Mouse (Mus musculus) embryonic facial prominence, embryonic 14.5 days (tissue): Measurements from ENCODE around the gene Astn2. TPM values are rescaled to one million over a fixed set of nuclear protein-coding genes. Genes with fewer than 3 reads are reported as not detected.
A peak's percentile ranks its signal among the peaks of the same experiment; 100 is the strongest.

Experiments
- ATAC-seq: fragments of 200-750 bp; cut with Nextera tagmentation; 2 replicates; pipeline ENCODE4 v1.8.0; 2017; ENCODE audit warnings: low read depth, moderate number of reproducible peaks, moderate TSS enrichment
- DNase-seq: peaks from one replicate; pipeline ENCODE4 v3.0.0-alpha.2; 2015; ENCODE audit warnings: low spot score
- H3K27ac ChIP-seq: fragments of 300-500 bp; sonication (generic); replicated peaks from 2 replicates; pipeline ENCODE4 v1.5.1; 2014; ENCODE audit warnings: low read depth, mild to moderate bottlenecking, low read length, moderate library complexity
- H3K27me3 ChIP-seq: fragments of 300-500 bp; sonication (generic); replicated peaks from 2 replicates; pipeline ENCODE4 v1.6.1; 2014; ENCODE audit warnings: low read length; ENCODE audit not compliant: control insufficient read depth, insufficient read depth
- H3K36me3 ChIP-seq: fragments of 300-500 bp; sonication (generic); 2 replicates; pipeline ENCODE4 v1.6.1; 2014; ENCODE audit warnings: low read length, mixed read lengths; ENCODE audit not compliant: control insufficient read depth, insufficient read depth
- H3K4me1 ChIP-seq: fragments of 300-500 bp; sonication (generic); 2 replicates; pipeline ENCODE4 v1.6.1; 2014; ENCODE audit warnings: antibody characterized with exemption, low read length; ENCODE audit not compliant: control insufficient read depth, insufficient read depth
- H3K4me2 ChIP-seq: fragments of 300-500 bp; sonication (generic); 2 replicates; pipeline ENCODE4 v1.6.1; 2014; ENCODE audit warnings: low read depth, mild to moderate bottlenecking, low read length, moderate library complexity, mixed read lengths
- H3K4me3 ChIP-seq: fragments of 300-500 bp; sonication (generic); 2 replicates; pipeline ENCODE4 v1.5.1; 2014; ENCODE audit warnings: low read depth, mild to moderate bottlenecking, low read length
- H3K9ac ChIP-seq: fragments of 300-500 bp; sonication (generic); 2 replicates; pipeline ENCODE4 v1.6.1; 2014; ENCODE audit warnings: low read depth, mild to moderate bottlenecking, low read length, moderate library complexity, mixed read lengths
- H3K9me3 ChIP-seq: fragments of 300-500 bp; sonication (generic); 2 replicates; pipeline ENCODE4 v1.6.1; 2016; ENCODE audit warnings: low read length; ENCODE audit not compliant: control insufficient read depth
- WGBS: fragments of 180-500 bp; shearing (Covaris S2); extraction: QIAGEN DNeasy Blood & Tissue Kit; methylation state at CpG from one replicate; pipeline ENCODE4 v1.1.7; 2014; 5-methylcytosine and 5-hydroxymethylcytosine counted together
- polyA plus RNA-seq: library from polyadenylated mRNA; unstranded; fragments of >200 nt; fragmentation: Nextera tagmentation; extraction: Ambion mirVana; gene quantifications from 2 replicates; pipeline ENCODE4 v1.2.1, GENCODE M21; 2014

Astn2 gene
- polyA plus RNA-seq, 1 experiment from 2014 or later, result 1.0 TPM

DNA sequence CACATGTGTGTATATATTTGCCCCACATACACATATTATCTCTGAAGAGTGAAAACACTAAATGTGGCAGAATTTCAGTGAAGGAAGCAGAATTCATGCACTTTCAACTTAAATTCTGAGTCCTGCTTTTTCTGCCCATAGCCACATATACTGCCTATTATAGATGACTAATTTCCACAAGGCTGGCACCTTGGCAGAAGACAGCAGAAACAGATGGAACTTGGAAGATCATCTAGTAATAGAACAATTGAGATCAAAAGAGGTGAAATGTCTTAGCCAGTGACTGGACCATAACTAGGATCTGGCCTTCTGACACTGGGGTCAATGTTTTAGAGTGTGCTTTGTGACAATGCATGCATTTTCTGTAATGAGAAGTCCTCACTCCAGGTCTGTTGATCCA is 119.4 kb downstream of the Astn2 start:
- ATAC-seq, result no peak
- no peak for DNase-seq
- Histone ChIP-seq H3K4me2 (no peak overlapping the region), H3K27ac (no peak overlapping the region), H3K9ac (no peak overlapping the region), H3K4me1 (no peaks in the 10 kb centered on the region), H3K4me3 (no peak overlapping the region), H3K9me3 (no peaks in the 10 kb centered on the region), H3K36me3 (no peaks in the 10 kb centered on the region), H3K27me3 (no peaks in the 10 kb centered on the region)

GRCm38 (mm10) chr4:66276096-66276495 is 128.3 kb downstream of the Astn2 start:
- no peak overlapping the region for H3K27ac ChIP-seq
- no peaks in the 10 kb centered on the region for H3K4me1 ChIP-seq
- no peaks in the 10 kb centered on the region for H3K9me3 ChIP-seq
- no peak overlapping the region for H3K4me2 ChIP-seq
- DNase-seq (no peak), ATAC-seq (no peak)
- no peak overlapping the region for H3K9ac ChIP-seq
- no peak overlapping the region for H3K4me3 ChIP-seq
- H3K27me3 ChIP-seq, result no peaks in the 10 kb centered on the region
- WGBS, result 68% methylated on average over 4 of the region's 4 CpGs
- no peaks in the 10 kb centered on the region for H3K36me3 ChIP-seq

DNA sequence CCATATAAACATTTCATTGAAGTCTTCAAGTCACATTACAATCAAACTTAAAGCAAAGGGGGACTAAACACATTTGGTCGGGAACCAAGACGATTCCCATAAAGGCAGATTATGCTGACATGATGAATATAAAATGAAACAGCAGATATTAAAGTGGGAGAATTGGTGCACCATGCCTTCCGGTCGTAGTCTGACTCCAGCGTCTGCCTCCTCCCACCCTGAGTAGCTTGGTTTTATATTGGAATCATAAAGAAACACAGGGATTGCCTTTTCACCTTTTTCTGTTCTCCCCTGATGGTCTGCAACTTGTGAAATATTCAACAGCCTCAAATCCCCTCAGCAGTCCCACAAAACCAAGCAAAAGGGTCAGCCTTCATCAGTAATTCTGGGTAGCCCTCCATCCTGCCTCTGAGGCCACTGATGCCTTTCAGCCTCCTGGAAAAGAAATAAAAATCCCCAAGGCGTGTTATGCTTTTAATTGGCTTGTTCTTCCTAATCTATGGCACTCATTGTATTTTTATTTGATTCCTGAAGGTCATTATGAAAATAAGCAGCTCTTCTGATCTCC is 132.8 kb downstream of the Astn2 start:
- no peak for DNase-seq
- H3K36me3 ChIP-seq, result no peaks in the 10 kb centered on the region
- no peak overlapping the region for H3K4me3 ChIP-seq
- no peak overlapping the region for H3K4me2 ChIP-seq
- 71% methylated on average over 6 of the region's 6 CpGs for WGBS
- H3K9ac ChIP-seq, result no peak overlapping the region
- ATAC-seq, result no peak
- H3K4me1 ChIP-seq, result no peaks in the 10 kb centered on the region
- H3K27ac ChIP-seq, result no peak overlapping the region
- H3K27me3 ChIP-seq, result no peaks in the 10 kb centered on the region
- no peaks in the 10 kb centered on the region for H3K9me3 ChIP-seq

DNA sequence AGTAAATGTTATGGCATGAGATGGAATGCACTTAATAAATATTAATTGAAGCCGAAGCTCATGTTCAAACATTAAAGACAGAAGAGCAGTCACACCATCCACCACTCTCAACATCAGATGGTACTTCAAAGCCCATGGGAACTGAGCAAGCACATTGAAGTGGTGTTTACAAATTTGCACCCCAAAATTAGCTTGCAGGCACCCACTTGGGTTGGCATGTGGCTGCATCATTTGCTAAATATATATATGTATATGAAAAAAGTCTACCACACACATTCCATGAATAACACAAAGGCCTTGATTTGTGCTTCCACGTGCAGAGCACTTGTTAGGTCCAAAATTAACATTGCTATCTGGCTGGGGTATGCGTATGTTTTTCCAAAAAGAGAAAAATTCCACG is 140.4 kb downstream of the Astn2 start:
- no peak overlapping the region for H3K9ac ChIP-seq
- no peaks in the 10 kb centered on the region for H3K9me3 ChIP-seq
- H3K4me2 ChIP-seq, result no peak overlapping the region
- WGBS, result 72% methylated on average over 4 of the region's 4 CpGs
- H3K4me1 ChIP-seq, result no peaks in the 10 kb centered on the region
- no peak overlapping the region for H3K4me3 ChIP-seq
- ATAC-seq (no peak), DNase-seq (no peak)
- H3K36me3 ChIP-seq, result no peaks in the 10 kb centered on the region
- no peaks in the 10 kb centered on the region for H3K27me3 ChIP-seq
- H3K27ac ChIP-seq, result no peak overlapping the region

- DNase-seq (no peak), ATAC-seq (no peak)
- Histone ChIP-seq H3K27me3 (no peaks in the 10 kb centered on the region), H3K27ac (no peak overlapping the region), H3K4me3 (no peak overlapping the region), H3K4me2 (no peak overlapping the region), H3K4me1 (no peaks in the 10 kb centered on the region), H3K36me3 (no peaks in the 10 kb centered on the region), H3K9ac (no peak overlapping the region), H3K9me3 (no peaks in the 10 kb centered on the region)
- 86% methylated on average over 3 of the region's 3 CpGs for whole genome bisulfite sequencing
These were observed 143.1 kb downstream of the Astn2 start for GRCm38 (mm10) chr4:66261276-66261675.

DNA sequence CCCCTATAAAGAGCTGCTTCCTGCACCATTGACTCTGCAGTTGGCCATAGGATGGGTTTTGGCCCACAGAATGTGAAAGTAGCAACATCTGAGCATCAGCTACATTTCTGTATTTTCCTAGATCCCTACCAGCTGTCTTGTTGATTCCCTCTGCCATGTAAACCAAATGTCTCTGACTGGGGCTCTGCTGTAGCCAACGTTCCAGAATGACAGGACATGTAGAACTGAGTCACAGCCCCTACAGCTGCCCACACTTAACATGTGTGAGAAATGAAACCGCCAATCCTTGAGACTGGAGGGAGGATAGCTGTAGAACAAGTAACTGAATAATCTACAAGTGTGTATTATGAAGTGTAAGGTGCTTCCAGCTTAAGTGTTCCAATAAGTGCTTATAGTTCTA is 145.5 kb downstream of the Astn2 start:
- Histone ChIP-seq H3K9ac (no peak overlapping the region), H3K9me3 (no peaks in the 10 kb centered on the region), H3K4me1 (no peaks in the 10 kb centered on the region), H3K27ac (no peak overlapping the region), H3K27me3 (no peaks in the 10 kb centered on the region), H3K4me2 (no peak overlapping the region), H3K4me3 (no peak overlapping the region), H3K36me3 (no peaks in the 10 kb centered on the region)
- DNase-seq (no peak), ATAC-seq (no peak)
- WGBS, result 81% methylated on average over 2 of the region's 2 CpGs

- Histone ChIP-seq H3K36me3 (no peaks in the 10 kb centered on the region), H3K4me1 (no peaks in the 10 kb centered on the region), H3K27ac (no peak overlapping the region), H3K27me3 (no peaks in the 10 kb centered on the region), H3K9me3 (no peaks in the 10 kb centered on the region), H3K9ac (no peak overlapping the region), H3K4me3 (no peak overlapping the region), H3K4me2 (no peak overlapping the region)
- ATAC-seq (no peak), DNase-seq (no peak)
- WGBS, result 72% methylated on average over 4 of the region's 4 CpGs
These were observed 149.5 kb downstream of the Astn2 start for GRCm38 (mm10) chr4:66254695-66255492.

- no peak overlapping the region for H3K4me2 ChIP-seq
- H3K4me1 ChIP-seq, result no peaks in the 10 kb centered on the region
- ATAC-seq (no peak), DNase-seq (peak; percentile 29)
- no peaks in the 10 kb centered on the region for H3K36me3 ChIP-seq
- no peaks in the 10 kb centered on the region for H3K27me3 ChIP-seq
- 38% methylated on average over 8 of the region's 8 CpGs for WGBS
- H3K9me3 ChIP-seq, result no peaks in the 10 kb centered on the region
- no peak overlapping the region for H3K4me3 ChIP-seq
- H3K27ac ChIP-seq, result no peak overlapping the region
- H3K9ac ChIP-seq, result no peak overlapping the region
These were observed 155.9 kb downstream of the Astn2 start for GRCm38 (mm10) chr4:66248521-66248920.

DNA sequence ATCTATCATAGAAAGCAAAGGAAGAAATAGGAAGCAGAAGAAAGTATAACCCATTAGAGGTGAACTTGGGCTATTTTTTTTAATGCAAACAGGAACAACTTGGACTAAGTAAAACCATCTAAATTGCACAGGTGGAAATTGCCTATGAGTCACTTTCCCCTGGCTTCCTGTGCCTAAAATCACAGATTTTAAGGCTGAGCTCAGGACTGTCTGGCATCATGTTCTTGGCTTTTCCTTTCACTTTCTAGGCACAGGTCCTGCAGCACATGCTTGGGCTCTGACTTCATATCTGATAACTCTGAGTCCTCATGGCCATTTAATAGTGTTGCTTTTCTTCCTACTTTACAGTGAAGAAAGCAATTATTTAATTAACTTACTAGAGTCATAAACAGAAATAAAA is 161.7 kb downstream of the Astn2 start:
- H3K27ac ChIP-seq, result no peak overlapping the region
- DNase-seq (no peak), ATAC-seq (no peak)
- no peak overlapping the region for H3K4me2 ChIP-seq
- no peak overlapping the region for H3K4me3 ChIP-seq
- no peaks in the 10 kb centered on the region for H3K9me3 ChIP-seq
- H3K27me3 ChIP-seq, result no peaks in the 10 kb centered on the region
- no peak overlapping the region for H3K9ac ChIP-seq
- no peaks in the 10 kb centered on the region for H3K4me1 ChIP-seq
- no peaks in the 10 kb centered on the region for H3K36me3 ChIP-seq
